Mouse (Mus musculus) kidney, adult 2 months (tissue): ENCODE data around the gene Ccnl2.

Experiments
- CTCF ChIP-seq: fragments of 200-500 bp; conservative IDR thresholded peaks from 2 replicates; pipeline ENCODE4 v1.5.1; 2011; ENCODE audit warnings: low read depth, mild to moderate bottlenecking, control low read depth, low read length, moderate library complexity, mixed read lengths; ENCODE audit not compliant: insufficient read depth, insufficient read length
- POLR2A ChIP-seq: fragments of 200-500 bp; IDR thresholded peaks from one replicate; pipeline ENCODE4 v1.6.1; 2011; ENCODE audit warnings: low read depth, low read length, control low read depth

DNA sequence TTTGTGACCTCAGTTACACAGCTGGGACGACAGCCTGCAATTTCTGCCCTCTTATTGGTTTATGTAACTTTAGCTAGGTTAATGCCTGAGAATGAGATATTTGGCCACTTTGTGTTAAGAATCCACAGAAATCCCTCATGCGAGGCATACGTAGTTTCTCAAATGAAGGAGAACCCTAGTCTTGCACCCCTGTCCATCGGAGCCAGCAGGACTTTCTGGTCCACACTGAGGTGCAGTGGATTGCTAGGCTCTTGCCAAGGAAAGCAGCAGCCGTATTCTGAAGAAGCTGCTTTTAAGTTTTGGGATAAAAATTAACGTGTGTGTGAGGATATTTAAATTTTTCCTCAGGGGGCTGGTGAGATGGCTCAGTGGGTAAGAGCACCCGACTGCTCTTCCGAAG, 18.3 kb downstream of the Ccnl2 start:
- TF ChIP-seq CTCF (no peak), POLR2A (no peak)
